Mouse (Mus musculus) forebrain, embryonic 12.5 days (tissue): ENCODE data around the gene Dthd1. TPM values are rescaled to one million over a fixed set of nuclear protein-coding genes. Genes with fewer than 3 reads are reported as not detected.
A peak's percentile ranks its signal among the peaks of the same experiment; 100 is the strongest.

Source experiments
- ATAC-seq: fragments of 200-750 bp; cut with Nextera tagmentation; 2 replicates; pipeline ENCODE4 v1.8.0; 2017; ENCODE audit warnings: moderate TSS enrichment; ENCODE audit not compliant: low FRiP score
- H3K27ac ChIP-seq: fragments of 300-500 bp; sonication (generic); 2 replicates; pipeline ENCODE4 v1.5.1; 2016; ENCODE audit warnings: mild to moderate bottlenecking
- H3K27me3 ChIP-seq: fragments of 300-500 bp; sonication (generic); 2 replicates; pipeline ENCODE4 v1.6.1; 2016; ENCODE audit warnings: mild to moderate bottlenecking
- H3K36me3 ChIP-seq: fragments of 300-500 bp; sonication (generic); replicated peaks from 2 replicates; pipeline ENCODE4 v1.6.1; 2016; ENCODE audit warnings: mild to moderate bottlenecking
- H3K4me1 ChIP-seq: fragments of 300-500 bp; sonication (generic); 2 replicates; pipeline ENCODE4 v1.6.1; 2016
- H3K4me2 ChIP-seq: fragments of 300-500 bp; sonication (generic); 2 replicates; pipeline ENCODE4 v1.6.1; 2016; ENCODE audit warnings: mild to moderate bottlenecking, moderate library complexity
- H3K4me3 ChIP-seq: fragments of 300-500 bp; sonication (generic); replicated peaks from 2 replicates; pipeline ENCODE4 v1.5.1; 2016; ENCODE audit warnings: mild to moderate bottlenecking
- H3K9ac ChIP-seq: fragments of 300-500 bp; sonication (generic); 2 replicates; pipeline ENCODE4 v1.6.1; 2016; ENCODE audit warnings: mild to moderate bottlenecking
- H3K9me3 ChIP-seq: fragments of 300-500 bp; sonication (generic); 2 replicates; pipeline ENCODE4 v1.6.1; 2016
- WGBS: fragments of 180-500 bp; shearing (Covaris S2); methylation state at CpG from one replicate; pipeline ENCODE4 v1.1.7; 2016; 5-methylcytosine and 5-hydroxymethylcytosine counted together
- polyA plus RNA-seq: library from polyadenylated mRNA; unstranded; fragments of >200 nt; fragmentation: Nextera tagmentation; extraction: Ambion mirVana; gene quantifications from 2 replicates; pipeline ENCODE4 v1.2.1, GENCODE M21; 2016

Dthd1 gene
- polyA plus RNA-seq, 1 experiment from 2014 or later, result not detected

DNA sequence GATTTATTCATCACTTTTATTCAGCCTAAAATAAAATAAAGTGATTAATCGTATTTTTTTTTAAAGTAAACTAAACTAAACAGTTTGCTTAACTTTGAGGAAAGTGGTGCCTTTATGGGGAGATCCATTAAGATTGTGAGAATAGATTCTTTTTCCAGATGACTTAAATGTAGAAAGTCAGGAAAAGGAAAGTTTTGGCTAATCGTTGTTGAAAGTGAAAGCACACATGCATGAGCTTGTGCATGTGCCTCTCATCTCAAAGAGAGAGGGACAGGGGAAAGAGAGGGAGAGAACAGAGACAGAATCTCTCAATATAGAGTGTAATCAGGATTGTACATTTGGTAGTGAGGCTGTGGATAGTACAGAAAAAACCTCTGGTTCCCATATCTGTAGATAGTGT, 5.9 kb downstream of the Dthd1 start:
- Histone ChIP-seq H3K4me3 (no peak overlapping the region), H3K27ac (no peak overlapping the region), H3K27me3 (no peaks in the 10 kb centered on the region), H3K4me2 (no peak overlapping the region), H3K36me3 (no peaks in the 10 kb centered on the region), H3K4me1 (no peaks in the 10 kb centered on the region), H3K9ac (no peak overlapping the region), H3K9me3 (no peaks in the 10 kb centered on the region)
- 88% methylated on average over 2 of the region's 2 CpGs for WGBS
- ATAC-seq, result no peak

- no peaks in the 10 kb centered on the region for H3K27me3 ChIP-seq
- no peak overlapping the region for H3K9ac ChIP-seq
- no peak overlapping the region for H3K4me3 ChIP-seq
- H3K9me3 ChIP-seq, result no peaks in the 10 kb centered on the region
- H3K27ac ChIP-seq, result no peak overlapping the region
- H3K36me3 ChIP-seq, result no peaks in the 10 kb centered on the region
- 60% methylated on average over 8 of the region's 8 CpGs for WGBS
- H3K4me2 ChIP-seq, result no peak overlapping the region
- ATAC-seq, result no peak
- H3K4me1 ChIP-seq, result no peaks in the 10 kb centered on the region
Observed at GRCm38 (mm10) chr5:62820363-62821271, 7.0 kb downstream of the Dthd1 start.

- H3K9me3 ChIP-seq, result no peaks in the 10 kb centered on the region
- no peak overlapping the region for H3K4me3 ChIP-seq
- H3K27ac ChIP-seq, result no peak overlapping the region
- no peaks in the 10 kb centered on the region for H3K27me3 ChIP-seq
- no peak overlapping the region for H3K9ac ChIP-seq
- H3K4me1 ChIP-seq, result no peaks in the 10 kb centered on the region
- 94% methylated on average over 3 of the region's 3 CpGs for WGBS
- H3K36me3 ChIP-seq, result no peaks in the 10 kb centered on the region
- no peak for ATAC-seq
- H3K4me2 ChIP-seq, result no peak overlapping the region
Observed at GRCm38 (mm10) chr5:62842955-62843730, 29.5 kb downstream of the Dthd1 start.

DNA sequence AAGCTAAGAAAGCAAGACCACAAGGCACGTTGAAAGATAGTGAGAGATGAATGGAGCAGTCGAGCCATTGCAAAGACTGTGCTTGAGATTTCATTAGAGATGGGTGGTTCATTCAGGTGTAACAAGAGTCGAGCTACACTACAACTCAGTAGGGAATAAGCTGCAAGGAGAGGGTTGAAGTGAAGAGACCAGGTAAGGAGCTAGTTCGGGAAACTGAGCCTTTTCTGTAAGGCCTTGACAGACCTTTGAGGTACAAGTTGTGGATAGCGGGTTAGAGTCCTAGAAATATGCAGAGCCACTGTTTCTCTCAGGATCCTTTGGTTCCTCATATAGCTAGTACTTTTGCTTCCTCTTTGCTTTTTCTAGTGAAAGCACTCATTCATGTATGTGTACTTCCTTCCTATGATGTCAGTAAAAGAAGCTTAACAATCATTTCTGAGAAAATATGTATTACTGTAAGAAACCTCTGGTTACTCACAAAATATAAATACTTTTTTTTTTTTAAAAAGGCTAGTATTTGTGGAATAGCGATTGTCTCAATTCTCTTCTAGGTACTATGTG, 33.0 kb downstream of the Dthd1 start:
- Histone ChIP-seq H3K9me3 (no peaks in the 10 kb centered on the region), H3K27ac (no peak overlapping the region), H3K4me1 (no peaks in the 10 kb centered on the region), H3K9ac (no peak overlapping the region), H3K27me3 (no peaks in the 10 kb centered on the region), H3K4me2 (no peak overlapping the region), H3K4me3 (no peak overlapping the region), H3K36me3 (no peaks in the 10 kb centered on the region)
- ATAC-seq, result no peak
- WGBS, result 84% methylated on average over 6 of the region's 6 CpGs

- Histone ChIP-seq H3K9ac (no peak overlapping the region), H3K4me2 (no peak overlapping the region), H3K9me3 (no peaks in the 10 kb centered on the region), H3K4me1 (no peaks in the 10 kb centered on the region), H3K4me3 (no peak overlapping the region), H3K27me3 (no peaks in the 10 kb centered on the region), H3K36me3 (no peaks in the 10 kb centered on the region), H3K27ac (no peak overlapping the region)
- ATAC-seq, result no peak
- WGBS, result 74% methylated on average over 2 of the region's 2 CpGs
Observed at GRCm38 (mm10) chr5:62851337-62851736, 37.7 kb downstream of the Dthd1 start.

- no peak overlapping the region for H3K27ac ChIP-seq
- 92% methylated on average over 4 of the region's 4 CpGs for WGBS
- H3K4me1 ChIP-seq, result no peaks in the 10 kb centered on the region
- H3K36me3 ChIP-seq, result no peaks in the 10 kb centered on the region
- H3K4me3 ChIP-seq, result no peak overlapping the region
- H3K9me3 ChIP-seq, result no peaks in the 10 kb centered on the region
- no peak for ATAC-seq
- H3K27me3 ChIP-seq, result no peaks in the 10 kb centered on the region
- H3K9ac ChIP-seq, result no peak overlapping the region
- H3K4me2 ChIP-seq, result no peak overlapping the region
Observed at GRCm38 (mm10) chr5:62854361-62854844, 40.8 kb downstream of the Dthd1 start.

GRCm38 (mm10) chr5:62857502-62857901, 43.9 kb downstream of the Dthd1 start:
- no peak for ATAC-seq
- Histone ChIP-seq H3K9me3 (no peaks in the 10 kb centered on the region), H3K4me3 (no peak overlapping the region), H3K27ac (no peak overlapping the region), H3K9ac (no peak overlapping the region), H3K36me3 (no peaks in the 10 kb centered on the region), H3K4me2 (no peak overlapping the region), H3K4me1 (no peaks in the 10 kb centered on the region), H3K27me3 (no peaks in the 10 kb centered on the region)
- WGBS, result 74% methylated on average over 1 of the region's 1 CpGs

- ATAC-seq, result no peak
- no peaks in the 10 kb centered on the region for H3K27me3 ChIP-seq
- no peak overlapping the region for H3K9ac ChIP-seq
- H3K27ac ChIP-seq, result no peak overlapping the region
- no peak overlapping the region for H3K4me3 ChIP-seq
- H3K4me2 ChIP-seq, result no peak overlapping the region
- 80% methylated on average over 2 of the region's 2 CpGs for WGBS
- no peaks in the 10 kb centered on the region for H3K9me3 ChIP-seq
- no peaks in the 10 kb centered on the region for H3K4me1 ChIP-seq
- H3K36me3 ChIP-seq, result no peaks in the 10 kb centered on the region
Observed at GRCm38 (mm10) chr5:62858282-62858681, 44.7 kb downstream of the Dthd1 start.

DNA sequence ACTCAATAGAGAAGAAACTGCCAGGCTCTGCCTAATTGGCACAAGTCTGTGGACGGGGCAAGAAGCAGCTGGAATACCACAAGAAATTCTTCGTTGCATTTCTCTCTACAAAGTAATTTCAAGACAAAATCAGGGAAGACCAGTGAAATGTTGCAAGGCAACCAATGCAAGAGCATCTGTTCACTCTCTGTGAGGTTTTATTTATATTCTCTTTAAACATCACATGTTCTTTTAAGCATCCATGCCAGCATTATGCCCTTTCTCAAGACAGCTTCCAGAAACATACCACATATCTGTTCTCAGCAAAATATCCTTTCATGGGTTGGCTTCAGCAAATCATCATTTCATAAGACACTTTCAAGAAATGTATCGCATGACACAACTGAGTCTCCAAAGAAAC, 50.7 kb downstream of the Dthd1 start:
- Histone ChIP-seq H3K27me3 (no peaks in the 10 kb centered on the region), H3K4me1 (no peaks in the 10 kb centered on the region), H3K4me2 (no peak overlapping the region), H3K27ac (no peak overlapping the region), H3K9ac (no peak overlapping the region), H3K4me3 (no peak overlapping the region), H3K9me3 (no peaks in the 10 kb centered on the region), H3K36me3 (no peaks in the 10 kb centered on the region)
- 85% methylated on average over 3 of the region's 3 CpGs for WGBS
- no peak for ATAC-seq

DNA sequence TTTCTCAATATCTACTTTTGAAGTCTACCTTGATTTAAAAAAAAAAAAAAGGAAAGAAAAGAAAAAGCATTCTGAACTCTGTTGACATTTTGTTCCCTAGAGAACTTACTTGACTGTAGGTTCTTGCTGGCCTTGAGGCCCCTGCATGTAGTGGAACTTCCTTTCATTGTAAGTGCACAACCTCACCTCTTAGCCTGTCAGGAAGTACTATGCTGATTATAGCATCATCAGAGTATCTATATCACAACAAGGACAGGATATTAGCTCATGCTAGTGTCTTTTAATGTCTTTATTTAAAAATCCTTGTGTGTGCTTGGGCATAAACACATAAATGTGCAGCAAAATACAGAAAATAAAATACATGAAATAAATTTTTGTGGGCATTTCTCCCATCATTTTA, 53.4 kb downstream of the Dthd1 start:
- Histone ChIP-seq H3K27ac (no peak overlapping the region), H3K9me3 (no peaks in the 10 kb centered on the region), H3K27me3 (no peaks in the 10 kb centered on the region), H3K36me3 (no peaks in the 10 kb centered on the region), H3K4me1 (no peaks in the 10 kb centered on the region), H3K9ac (no peak overlapping the region), H3K4me2 (no peak overlapping the region), H3K4me3 (no peak overlapping the region)
- ATAC-seq, result no peak

GRCm38 (mm10) chr5:62879530-62879929, 65.9 kb downstream of the Dthd1 start:
- no peaks in the 10 kb centered on the region for H3K36me3 ChIP-seq
- WGBS, result 75% methylated on average over 1 of the region's 1 CpGs

GRCm38 (mm10) chr5:62895326-62895725, 81.7 kb downstream of the Dthd1 start:
- Histone ChIP-seq H3K27me3 (no peaks in the 10 kb centered on the region), H3K4me1 (no peaks in the 10 kb centered on the region), H3K9ac (no peak overlapping the region), H3K36me3 (no peaks in the 10 kb centered on the region), H3K9me3 (no peaks in the 10 kb centered on the region), H3K4me2 (no peak overlapping the region), H3K27ac (no peak overlapping the region), H3K4me3 (no peak overlapping the region)
- peak; percentile 64; the same call in 1 of the 2 replicates for ATAC-seq
- 68% methylated on average over 3 of the region's 3 CpGs for WGBS

More at GRCm38 (mm10) chr5:62879530-62879929, 65.9 kb downstream of the Dthd1 start:
- no peaks in the 10 kb centered on the region for H3K27me3 ChIP-seq
- H3K4me3 ChIP-seq, result no peak overlapping the region
- no peak overlapping the region for H3K4me2 ChIP-seq
- H3K27ac ChIP-seq, result no peak overlapping the region
- no peak overlapping the region for H3K9ac ChIP-seq
- ATAC-seq, result no peak
- no peaks in the 10 kb centered on the region for H3K4me1 ChIP-seq
- H3K9me3 ChIP-seq, result no peaks in the 10 kb centered on the region
